Mouse (Mus musculus) left cerebral cortex, adult 18-20 months (tissue): ENCODE data around the gene Fgd2. TPM values are rescaled to one million over a fixed set of nuclear protein-coding genes. Genes with fewer than 3 reads are reported as not detected.
"Not testable (repeated sequence)": the region's sequence is repeated elsewhere in the genome, so short reads cannot be mapped to it uniquely, and the experiment has no call there.

Experiments
- DNase-seq, 2 experiments: peaks; one replicate each; pipeline ENCODE4 v3.0.0; 2021 to 2022; ENCODE audit warnings: low spot score in 2 of 2, mixed read lengths in 1 of 2
- total RNA-seq, 2 experiments: library from RNA; stranded (reverse); gene quantifications; 2 replicates each; pipeline ENCODE4 v1.2.3; 2021

Fgd2 gene
- total RNA-seq, 2 experiments from 2014 or later, result 5.0 to 6.0 TPM

DNA sequence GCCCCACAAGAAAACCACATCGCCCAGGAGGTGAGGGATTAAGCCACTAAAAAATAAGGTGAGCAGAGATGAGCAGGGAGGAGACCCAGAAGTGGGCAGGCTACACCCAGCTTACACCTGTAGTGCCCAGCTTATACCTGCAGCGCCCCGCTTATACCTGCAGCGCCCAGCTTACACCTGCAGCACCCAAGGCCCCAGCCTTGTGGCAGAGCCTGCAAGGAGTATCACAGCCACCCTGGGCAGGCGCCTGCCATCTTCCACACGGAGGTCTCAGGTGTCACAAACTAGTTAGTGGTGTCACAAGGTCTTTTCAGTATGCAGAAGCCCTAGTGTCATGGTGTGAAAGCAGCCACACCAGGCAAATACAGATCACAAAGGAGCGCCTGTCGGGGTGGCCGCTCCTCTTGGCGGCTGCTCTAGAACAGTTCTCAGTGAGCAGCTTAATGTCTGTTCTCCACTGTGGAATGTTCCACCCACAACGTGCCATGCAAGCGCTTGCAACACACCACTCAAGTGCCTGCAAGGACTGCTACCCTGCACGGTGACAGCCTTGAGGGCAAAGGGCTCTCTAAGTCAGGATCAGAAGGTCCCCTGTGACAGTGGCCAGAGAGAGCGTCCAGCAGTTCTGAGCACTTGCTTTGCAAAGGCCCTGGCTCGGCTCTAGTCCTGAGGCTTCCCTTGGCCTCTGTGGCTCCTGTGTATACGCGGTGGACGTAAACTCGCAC, 24.3 kb upstream of the Fgd2 start:
- no peak for DNase-seq

DNA sequence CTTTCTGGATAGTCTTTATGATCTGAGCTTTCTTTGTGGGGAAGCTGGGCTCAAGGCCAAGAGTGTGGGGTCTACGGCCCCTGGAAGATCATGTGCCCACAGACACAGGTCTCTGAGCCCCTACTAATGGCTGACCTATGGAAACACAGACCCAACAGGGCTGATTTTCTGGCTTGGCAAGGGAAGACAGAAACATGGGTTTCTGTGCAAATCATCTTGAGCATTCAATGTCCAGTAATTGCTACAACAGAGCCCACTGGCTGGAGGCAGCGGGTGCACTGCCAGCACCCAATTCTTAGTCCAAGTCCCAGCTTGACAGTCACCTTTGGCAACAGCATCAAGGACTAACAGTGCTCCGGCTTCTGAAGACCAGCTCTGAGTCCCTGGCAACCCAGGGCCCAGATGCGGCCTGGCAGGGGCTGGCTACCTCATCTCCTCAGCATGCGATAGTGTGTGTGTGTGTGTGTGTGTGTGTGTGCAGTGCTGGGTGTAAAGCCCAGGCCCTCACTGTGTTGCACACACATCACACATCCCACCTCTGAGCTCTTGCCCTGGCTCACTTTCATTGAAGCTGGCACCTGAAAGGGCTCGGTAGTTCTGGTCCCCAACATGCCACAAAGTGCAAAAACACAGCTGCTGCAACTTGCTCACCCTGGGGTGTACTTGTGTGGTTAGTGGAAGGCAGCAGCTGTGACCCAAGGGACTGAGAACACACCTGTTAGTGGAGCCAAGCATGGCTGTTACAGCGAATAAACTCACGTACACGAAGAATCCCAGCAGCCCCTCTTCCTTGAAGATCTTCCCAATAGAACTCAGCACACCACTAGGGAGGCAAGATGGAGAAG, 22.5 kb upstream of the Fgd2 start:
- DNase-seq, result no peak

DNA sequence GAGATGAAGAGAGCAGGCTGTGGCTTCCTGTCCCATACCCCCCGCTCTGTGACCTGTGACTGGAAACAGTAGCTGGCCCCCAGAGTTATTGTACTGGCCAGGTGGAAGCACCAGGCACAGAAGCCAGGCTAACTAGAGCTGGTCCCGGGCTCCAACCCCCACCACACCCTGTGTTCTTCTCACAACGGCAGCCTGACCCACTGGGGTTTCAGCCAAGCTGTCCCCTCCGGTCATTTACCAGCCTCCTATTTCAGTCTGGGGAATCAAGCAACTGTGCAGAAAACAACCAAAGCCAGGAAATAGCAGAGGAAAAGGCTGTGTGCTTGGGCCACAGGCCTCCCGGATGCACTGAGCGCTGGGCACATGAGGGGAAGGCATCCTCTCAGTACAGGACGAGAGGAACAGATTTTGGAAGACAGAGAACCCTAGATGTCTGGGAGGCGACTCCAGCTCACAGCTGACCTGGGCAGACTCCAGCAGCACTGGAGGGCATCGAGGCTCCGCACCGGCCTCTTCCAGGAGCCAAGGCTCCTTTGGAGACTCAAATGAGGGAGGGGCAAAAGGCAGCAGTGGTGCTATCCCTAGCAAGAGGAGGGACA, 21.4 kb upstream of the Fgd2 start:
- DNase-seq, result no peak

DNA sequence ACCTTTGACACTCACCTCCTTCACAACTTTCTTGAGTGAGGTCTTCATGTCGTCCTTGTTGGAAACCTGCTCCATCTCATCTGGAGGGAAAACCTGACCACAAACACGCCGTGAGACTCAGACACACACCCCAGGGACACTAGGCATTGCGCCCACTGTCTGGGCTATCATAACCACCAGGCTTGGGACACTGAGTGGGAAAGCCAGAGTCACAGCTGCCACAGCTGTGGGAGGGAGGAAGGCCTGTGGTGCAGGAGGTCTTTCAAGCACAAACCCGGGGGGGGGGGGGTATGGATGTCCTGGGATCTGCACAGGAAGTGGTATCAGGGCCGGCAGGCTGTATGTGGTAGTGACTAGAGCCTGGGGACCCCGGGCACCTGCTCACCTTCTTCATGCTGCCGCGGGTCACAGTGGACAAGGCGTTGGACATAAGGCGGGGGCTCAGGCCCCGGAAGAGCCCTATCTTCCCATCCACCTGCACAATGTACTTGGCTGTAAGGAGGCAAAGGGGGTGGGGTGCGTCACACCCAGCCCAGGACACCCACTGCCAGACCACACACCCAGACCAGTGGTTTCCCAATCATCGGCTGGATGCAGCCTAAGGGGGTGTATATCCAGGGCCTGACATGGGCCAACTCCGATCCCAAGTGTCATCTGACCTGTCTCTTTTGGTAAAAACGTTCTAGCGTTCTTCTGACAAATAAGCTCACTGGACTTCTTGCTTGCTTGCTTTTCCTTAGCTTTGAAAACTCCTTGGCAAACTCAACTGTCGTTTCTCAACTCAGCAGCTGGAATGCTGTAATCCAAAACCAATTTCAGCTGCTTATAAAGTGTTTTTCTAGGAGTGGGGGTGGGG, 20.1 kb upstream of the Fgd2 start:
- no peak for DNase-seq

DNA sequence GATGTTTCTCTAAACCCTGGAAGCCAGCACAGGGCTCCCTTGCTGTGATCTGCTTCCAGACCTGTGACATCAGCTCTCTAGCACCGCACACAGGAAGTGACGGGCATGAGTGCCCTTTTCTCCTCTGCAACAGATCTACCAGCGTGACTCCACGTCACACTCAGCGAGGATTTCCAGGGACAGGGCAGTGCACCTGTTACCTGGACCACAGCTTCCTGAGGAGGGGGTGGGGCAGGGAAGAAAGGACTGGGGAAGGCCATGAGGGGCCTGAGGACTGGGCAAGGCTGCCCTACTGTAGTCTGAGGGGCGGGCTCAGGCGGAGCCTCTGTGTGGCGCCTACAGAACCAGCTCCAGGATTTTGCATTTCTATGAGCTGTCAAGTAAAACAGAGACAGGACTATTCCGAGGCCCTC, 19.1 kb upstream of the Fgd2 start:
- DNase-seq, result no peak

DNA sequence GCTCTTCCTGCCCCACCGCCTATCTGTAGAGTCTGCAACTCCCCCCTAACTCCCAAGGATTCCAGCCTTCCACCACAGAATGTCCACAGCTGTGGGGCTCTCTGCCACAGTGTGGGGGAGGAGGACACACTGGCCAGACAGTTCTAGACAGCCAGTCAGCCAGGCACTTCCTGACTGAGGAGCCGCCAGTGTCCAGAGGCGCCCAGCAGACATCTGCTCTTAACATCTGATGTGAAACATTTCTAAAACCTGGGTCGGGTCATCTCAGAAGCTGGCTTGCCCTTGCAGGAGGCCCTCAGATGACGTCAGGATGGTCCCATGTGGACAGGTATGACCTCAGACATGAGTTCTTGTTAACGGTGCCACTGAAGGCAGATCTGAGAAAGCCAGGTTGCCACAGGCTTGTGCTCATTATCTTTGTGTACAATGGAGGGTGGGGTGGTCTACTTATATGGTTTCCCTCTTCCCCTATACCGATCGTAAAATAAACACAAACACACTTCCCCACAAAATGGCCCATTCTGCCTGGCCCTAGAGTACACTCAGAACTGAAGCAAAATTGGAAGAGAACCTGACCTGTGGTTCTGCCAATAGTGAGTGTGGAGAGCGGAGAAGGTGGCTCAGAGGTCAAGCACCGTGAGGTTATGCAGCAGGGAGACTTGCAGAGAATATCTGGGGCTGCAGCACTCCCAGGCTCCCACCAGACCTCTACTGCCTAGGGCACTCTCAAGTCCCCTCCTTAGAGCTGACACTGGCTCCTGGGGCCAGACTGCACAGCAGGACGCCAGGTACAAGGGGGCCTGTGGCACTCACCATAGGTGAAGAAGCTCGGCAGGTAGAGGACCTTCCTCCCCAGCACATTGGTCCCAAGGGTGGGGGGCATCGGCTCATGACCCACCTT, 18.5 kb upstream of the Fgd2 start:
- DNase-seq, result no peak

DNA sequence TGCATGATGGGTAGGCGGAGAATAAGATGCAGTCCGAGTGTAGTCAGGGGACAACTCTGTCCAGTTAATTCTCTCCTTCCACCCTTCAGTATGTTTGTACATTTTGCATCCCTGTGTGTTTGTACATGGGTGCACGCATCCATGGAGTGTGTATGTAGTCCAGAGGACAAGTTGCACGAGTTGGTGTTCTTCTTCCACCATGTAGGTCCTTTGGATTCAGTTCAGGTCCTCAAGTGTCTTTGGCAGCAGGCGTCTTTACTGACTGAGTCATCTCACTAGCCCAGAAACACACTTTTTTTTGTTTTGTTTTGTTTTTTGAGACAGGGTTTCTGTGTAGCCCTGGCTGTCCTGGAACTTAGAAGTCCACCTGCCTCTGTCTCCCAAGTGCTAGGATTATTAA, 17.5 kb upstream of the Fgd2 start:
- no peak for DNase-seq

DNA sequence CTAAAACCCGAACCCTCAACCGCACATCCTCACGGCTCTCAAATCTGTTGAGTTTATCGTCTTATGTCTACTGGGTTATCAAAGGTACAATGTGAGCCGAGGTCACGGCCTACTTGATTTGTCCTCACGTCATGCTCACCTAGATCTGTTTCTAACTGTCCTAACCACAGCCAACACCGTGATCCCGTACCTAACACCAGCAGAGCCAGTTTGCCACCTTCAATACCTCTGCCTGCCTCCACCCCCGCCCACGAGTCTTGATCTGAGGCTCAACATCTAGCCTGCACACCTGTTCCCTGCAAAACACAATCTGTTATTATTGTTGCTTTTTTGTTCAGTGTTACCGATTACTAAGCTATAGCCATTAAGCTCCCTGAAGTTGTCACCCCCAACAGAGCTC, 15.4 kb upstream of the Fgd2 start:
- DNase-seq, result no peak

DNA sequence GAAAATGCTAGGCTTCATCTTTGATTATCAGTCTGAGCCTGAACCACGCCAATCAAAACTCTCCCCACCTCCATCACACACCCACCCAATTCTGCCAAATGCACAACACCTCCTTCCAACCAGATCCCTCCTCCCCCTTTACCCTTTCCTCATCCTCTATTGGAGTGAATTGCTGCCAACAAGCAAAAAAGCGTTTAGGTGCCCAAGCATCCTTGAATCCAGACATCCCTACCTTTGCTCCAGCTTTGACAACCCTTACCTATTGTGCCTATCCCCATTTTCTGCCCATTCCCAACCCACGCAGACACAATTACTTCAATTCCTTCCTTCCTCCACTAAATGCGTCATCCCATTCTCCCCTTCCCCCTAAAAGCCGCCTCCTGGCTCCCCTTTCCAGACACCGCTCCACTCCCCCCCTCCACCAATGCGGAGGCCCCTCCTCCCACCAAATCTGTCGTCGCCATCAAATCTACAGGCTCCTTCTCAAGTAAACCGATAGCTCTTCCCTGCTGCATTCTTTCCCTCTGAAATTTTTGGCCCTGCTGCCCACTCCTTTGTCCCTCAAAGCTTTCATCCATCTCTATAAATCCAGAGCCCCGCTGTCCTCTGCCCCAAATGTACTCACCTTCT, 14.1 kb upstream of the Fgd2 start:
- DNase-seq, result peak; percentile 52 to 67

DNA sequence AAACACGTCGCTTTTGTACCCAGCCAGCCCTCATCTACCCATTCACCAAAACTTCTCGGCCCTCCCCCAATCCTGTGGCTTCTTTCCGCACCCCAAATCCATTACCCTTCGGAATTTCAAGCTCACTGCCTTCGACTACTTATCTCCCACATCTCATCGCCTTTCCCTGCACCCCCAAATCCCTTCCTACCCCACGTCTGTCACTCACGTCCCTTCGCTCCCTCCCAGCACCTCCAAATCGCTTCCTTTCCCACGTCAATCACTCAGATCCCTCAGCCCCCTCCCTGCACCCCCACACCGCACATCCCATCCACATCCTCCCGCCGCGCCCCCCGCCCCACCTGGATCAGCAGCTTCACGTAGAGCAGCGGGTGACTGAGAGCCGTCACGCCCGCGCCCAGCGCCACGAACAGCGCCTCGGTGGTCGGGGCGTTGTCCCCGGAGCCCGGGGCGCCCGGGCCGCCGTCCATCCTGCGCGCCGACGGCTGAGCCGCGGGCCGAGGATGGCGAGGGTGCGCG, 13.5 kb upstream of the Fgd2 start:
- peak in 1 of 2 experiments; percentile 45 for DNase-seq

DNA sequence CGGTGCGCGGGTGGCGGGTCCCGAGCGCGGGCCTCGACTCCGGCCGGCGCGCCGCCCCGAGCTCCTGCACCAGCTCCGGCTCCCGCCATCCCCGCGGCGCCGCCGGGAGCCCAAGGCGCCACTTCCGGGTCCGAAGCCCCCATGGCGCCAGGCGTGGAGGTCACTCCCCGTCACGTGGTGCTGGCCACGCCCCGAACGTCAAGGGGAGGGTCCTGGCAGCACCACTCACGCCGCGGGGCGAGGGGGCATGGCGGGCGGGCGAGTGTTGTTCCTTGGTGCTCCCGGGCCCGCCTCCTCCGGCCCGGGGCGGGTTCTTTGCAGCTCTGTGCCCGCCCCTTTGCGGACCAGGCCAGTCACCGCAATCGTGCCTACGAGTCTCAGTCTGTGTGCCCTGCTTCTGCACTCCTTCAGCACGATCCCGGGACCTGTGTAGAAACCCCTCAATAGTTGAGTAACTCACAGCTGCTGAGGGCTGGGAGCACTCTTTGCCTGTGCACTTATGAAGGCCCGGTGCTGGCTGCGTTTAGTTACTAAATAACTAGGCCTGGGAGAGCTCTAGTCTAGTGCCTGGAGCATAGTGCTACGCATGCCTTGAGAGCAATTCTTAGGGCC, 13.0 kb upstream of the Fgd2 start, which contains the start of gene Mtch1:
Mtch1 (minus strand) TSS at position 290 of the 612 bp plus-strand sequence.
- peak; percentile 97 to 98 for DNase-seq

DNA sequence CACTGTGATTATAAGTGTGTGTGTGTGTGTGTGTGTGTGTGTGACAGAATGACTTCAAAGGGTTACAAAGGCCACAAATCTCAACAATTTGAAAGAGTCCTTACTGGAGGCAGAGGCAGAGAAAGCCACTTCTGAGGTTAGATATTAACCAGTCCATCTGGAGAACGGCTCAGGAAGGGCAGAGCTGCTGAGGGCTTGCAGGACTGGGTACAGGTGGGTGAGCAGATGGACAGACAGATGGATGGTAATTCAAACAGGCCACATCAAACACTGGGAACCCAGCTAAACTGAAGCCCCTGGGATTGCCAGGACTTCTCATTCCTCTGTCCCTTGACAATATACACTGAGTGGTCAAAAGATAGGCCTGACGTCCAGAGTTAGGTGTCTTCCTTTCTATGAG, 11.7 kb upstream of the Fgd2 start:
- no peak for DNase-seq

DNA sequence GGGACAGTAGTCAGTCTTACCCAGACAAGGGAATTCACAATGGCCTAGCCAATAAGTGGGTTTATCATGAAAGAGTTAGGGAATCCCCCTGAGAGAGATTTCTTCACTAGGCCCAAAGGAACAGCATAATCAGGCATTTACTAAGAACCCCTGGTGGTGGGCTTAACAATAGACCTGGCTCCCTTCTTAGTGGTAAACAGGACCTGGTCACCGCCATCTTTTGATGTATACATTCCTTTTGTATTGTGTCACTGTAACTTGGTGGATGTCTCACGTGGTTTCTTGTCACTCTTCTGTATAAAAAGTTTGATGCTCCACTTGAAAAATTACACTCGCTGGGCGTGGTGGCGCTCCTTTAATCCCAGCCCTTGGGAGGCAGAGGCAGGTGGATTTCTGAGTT, 9.7 kb upstream of the Fgd2 start:
- not testable (repeated sequence) for DNase-seq

DNA sequence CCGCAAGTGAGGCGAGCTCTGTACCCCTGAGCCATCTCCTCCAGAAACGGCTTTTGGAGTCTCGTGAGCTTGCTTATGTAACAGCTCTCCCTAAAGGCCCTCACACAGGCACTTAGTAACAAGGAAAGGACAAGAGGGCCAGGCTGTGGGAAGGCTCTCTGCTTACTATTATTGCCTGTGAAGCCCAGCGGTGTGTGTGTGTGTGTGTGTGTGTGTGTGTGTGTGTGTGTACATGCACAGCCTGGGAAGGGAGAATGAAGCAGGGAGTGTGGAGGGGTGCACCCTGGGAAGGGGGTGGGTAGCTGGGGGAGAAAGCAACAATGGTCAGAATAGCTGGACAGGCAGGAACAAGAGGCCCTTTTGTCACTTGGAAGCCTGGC, 5.3 kb upstream of the Fgd2 start:
- no peak for DNase-seq

DNA sequence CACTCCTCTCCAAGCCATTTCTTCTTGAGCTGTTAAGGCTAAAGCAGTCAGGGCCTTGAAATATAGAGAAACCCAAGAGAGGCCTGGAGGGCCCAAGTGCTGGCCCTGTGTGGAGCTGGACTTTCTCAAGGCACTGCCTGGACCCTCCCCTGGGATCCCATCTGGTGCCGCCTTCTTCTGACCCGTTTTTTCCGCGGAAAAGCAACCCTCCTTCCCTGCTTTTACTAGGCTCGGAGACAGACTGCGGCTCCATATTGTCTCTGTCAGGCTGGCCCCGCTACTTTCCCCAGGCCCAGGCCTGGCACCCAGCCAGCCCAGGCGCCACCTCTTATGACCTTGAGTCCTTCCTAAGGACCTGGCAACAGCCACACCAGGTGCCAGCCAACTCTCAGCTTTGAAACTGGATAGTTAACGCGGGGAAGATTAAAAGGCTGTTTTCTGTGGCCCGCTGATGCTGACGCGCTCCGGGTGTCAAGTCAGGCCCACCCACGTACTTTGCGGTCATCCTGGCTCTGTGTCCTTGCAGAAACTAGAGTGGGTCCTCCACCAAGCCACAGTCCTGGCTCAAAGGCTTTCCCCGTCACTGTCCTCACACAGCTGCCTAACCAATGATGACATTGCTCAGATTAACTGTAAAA, 4.8 kb upstream of the Fgd2 start:
- no peak for DNase-seq

DNA sequence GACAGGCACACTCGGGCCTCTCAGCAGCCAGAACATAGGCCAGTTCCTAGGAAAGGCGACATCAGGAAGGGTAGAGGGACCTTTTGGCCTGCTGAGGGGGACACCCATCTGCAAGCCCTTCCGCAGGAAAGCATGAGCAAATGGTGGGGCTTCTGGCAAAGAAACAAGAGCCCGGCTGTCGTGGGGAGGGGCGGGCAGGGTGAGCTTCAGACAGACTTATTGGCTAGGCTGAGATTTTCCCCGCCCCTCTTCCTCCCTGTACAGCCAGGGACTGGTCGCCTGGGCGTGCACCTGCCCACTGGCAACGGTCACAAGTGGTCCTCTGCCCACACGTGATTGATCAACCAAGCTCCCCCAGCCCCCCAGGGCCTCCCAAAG, 4.2 kb upstream of the Fgd2 start:
- peak in 1 of 2 experiments; percentile 33 for DNase-seq

DNA sequence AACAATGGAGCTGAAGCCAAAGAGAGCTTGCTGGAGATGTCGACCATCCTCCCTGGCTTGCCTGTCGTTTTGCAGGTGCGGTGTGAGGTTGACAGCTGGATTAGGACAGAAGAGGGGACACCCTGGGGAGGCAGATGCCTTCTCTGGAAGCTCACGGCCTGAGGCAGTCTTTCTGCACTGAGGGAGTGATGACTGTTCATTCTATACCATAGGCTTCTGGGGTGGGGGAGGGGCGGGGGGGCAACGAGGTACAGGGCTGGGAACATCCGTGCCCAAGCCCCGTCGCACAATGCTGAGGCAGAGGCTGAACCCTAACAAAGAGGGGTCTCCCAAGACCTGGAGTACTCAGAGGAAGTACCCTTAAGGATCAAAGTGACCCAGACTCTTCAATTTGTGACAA, 3.8 kb upstream of the Fgd2 start:
- no peak for DNase-seq

DNA sequence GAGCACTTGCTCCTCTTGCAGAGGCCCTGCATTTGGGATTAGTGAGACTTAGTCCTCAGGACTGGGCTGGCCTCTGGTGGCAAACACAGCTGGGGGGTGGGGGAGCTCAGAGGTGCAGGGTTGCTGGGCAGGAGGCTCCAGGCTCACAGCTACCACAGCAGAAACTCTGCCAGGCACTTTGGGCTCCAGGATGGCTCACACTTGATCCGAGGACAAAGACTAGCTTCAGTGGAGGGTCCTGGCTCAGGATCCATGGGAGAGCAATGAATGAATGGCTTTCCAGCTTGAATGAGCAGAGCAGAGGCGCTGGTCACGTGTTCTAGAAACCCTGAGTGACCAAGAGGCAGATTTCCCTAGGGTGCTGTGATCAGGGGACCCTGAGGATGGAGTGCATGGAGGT, 1.8 kb upstream of the Fgd2 start:
- DNase-seq, result no peak
